In genomic region chr19:44988831-44989566, GRCm38 (mm10) we compare ENCODE assay signal across 8 mouse cellular contexts. TPM values are rescaled to one million over a fixed set of nuclear protein-coding genes. Genes with fewer than 3 reads are reported as not detected.
A peak's percentile ranks its signal among the peaks of the same experiment; 100 is the strongest.
DNase-seq lines count a peak whose midpoint lies in the region; ATAC-seq and TF ChIP-seq lines count a peak whose summit lies in the region.

Sema4g (plus strand) TSS chr19:44989101.

- TF ChIP-seq CTCF in Patski (IDR thresholded peaks at IDR 0.05), result no peak

- peak; percentile 92 for DNase-seq in heart, adult 11 months
- no peak for DNase-seq in heart, postnatal 25 days (ENCODE audit: low spot score)
- no peak for DNase-seq in Patski (ENCODE audit: low read depth, low spot score)
- no peak for DNase-seq in left cerebral cortex, postnatal 25 days (ENCODE audit: low spot score in 2 of 2)
- no peak for DNase-seq in frontal cortex, postnatal 10 days (ENCODE audit: low spot score in 2 of 2)

- H3K9ac ChIP-seq in embryonic facial prominence, embryonic 12.5 days, result peak within 1 kb of the TSS; percentile 65
- peak within 1 kb of the TSS; percentile 95 for H3K9ac ChIP-seq in hindbrain, embryonic 13.5 days
- peak within 1 kb of the TSS; percentile 89 for H3K9ac ChIP-seq in midbrain, embryonic 15.5 days

- POLR2A ChIA-PET in Patski (lab: Charles Lee), result interaction anchor here (1.4 kb wide), 1 partner anchor 12 kb away, joined by 3 read pairs; no protein-coding TSS in a partner anchor

- under 1% methylated on average over 54 of the region's 58 CpGs for WGBS in embryonic facial prominence, embryonic 12.5 days
- under 1% methylated on average over 57 of the region's 58 CpGs for WGBS in hindbrain, embryonic 13.5 days
- WGBS in midbrain, embryonic 15.5 days, result under 1% methylated on average over 46 of the region's 58 CpGs

- H3K9me3 ChIP-seq in embryonic facial prominence, embryonic 12.5 days, result no peaks in the 10 kb centered on the region
- H3K9me3 ChIP-seq in hindbrain, embryonic 13.5 days, result no peaks in the 10 kb centered on the region
- H3K9me3 ChIP-seq in midbrain, embryonic 15.5 days, result no peaks in the 10 kb centered on the region

- in situ Hi-C loops in Patski (cut with MboI; ENCODE audit: low pct_unique_long_range_greater_than_20kb), result no loop called here

- peaks cover 28% of the 10 kb centered on the region for H3K4me1 ChIP-seq in embryonic facial prominence, embryonic 12.5 days
- peaks cover 40% of the 10 kb centered on the region for H3K4me1 ChIP-seq in hindbrain, embryonic 13.5 days (replicated peaks)
- peaks cover 27% of the 10 kb centered on the region for H3K4me1 ChIP-seq in midbrain, embryonic 15.5 days

- H3K27me3 ChIP-seq in Patski, result no peaks in the 10 kb centered on the region
- H3K27me3 ChIP-seq in embryonic facial prominence, embryonic 12.5 days, result no peaks in the 10 kb centered on the region
- H3K27me3 ChIP-seq in hindbrain, embryonic 13.5 days, result 0 out of 2 replicates have a peak, but pooled peaks cover 6% of the 10 kb centered on the region
- no peaks in the 10 kb centered on the region for H3K27me3 ChIP-seq in midbrain, embryonic 15.5 days (replicated peaks)

- peak; percentile 8 for ATAC-seq in Patski
- peak; percentile 69 for ATAC-seq in embryonic facial prominence, embryonic 12.5 days (ENCODE audit: insufficient number of reproducible peaks, insufficient read depth, low FRiP score, low TSS enrichment)
- ATAC-seq in hindbrain, embryonic 13.5 days (ENCODE audit: low FRiP score), result peak; percentile 85
- ATAC-seq in midbrain, embryonic 15.5 days (replicated peaks), result peak; percentile 81

- intact Hi-C loops in heart, postnatal 25 days (cut with DNase I), result loop anchor here (10.0 kb wide), 1 partner anchor 46 kb away; no protein-coding TSS in a partner anchor
- intact Hi-C loops in left cerebral cortex, postnatal 25 days (cut with DNase I), result no loop called here

- CTCF ChIA-PET in Patski (lab: Charles Lee), result interaction anchor here (1.2 kb wide), 1 partner anchor 9 kb away, joined by 3 read pairs; no protein-coding TSS in a partner anchor

- peak within 1 kb of the TSS; percentile 23; the same call in 1 of the 2 replicates for H3K27ac ChIP-seq in embryonic facial prominence, embryonic 12.5 days
- H3K27ac ChIP-seq in hindbrain, embryonic 13.5 days, result peak within 1 kb of the TSS; percentile 84
- H3K27ac ChIP-seq in midbrain, embryonic 15.5 days, result peak within 1 kb of the TSS; percentile 74

- peak within 1 kb of the TSS; percentile 63 for H3K4me3 ChIP-seq in embryonic facial prominence, embryonic 12.5 days
- peak within 1 kb of the TSS; percentile 84 for H3K4me3 ChIP-seq in hindbrain, embryonic 13.5 days
- peak within 1 kb of the TSS; percentile 77 for H3K4me3 ChIP-seq in midbrain, embryonic 15.5 days

- H3K36me3 ChIP-seq in embryonic facial prominence, embryonic 12.5 days, result peaks cover 6% of the 10 kb centered on the region; the same call in 1 of the 2 replicates
- peaks cover 15% of the 10 kb centered on the region for H3K36me3 ChIP-seq in hindbrain, embryonic 13.5 days
- 0 out of 2 replicates have a peak, but pooled peaks cover 6% of the 10 kb centered on the region for H3K36me3 ChIP-seq in midbrain, embryonic 15.5 days (replicated peaks)

- H3K4me2 ChIP-seq in embryonic facial prominence, embryonic 12.5 days (replicated peaks), result peak within 1 kb of the TSS; percentile 90
- peak within 1 kb of the TSS; percentile 82 for H3K4me2 ChIP-seq in hindbrain, embryonic 13.5 days
- peak within 1 kb of the TSS; percentile 86 for H3K4me2 ChIP-seq in midbrain, embryonic 15.5 days

RNA-seq across cellular contexts. Expression of gene Sema4g, which starts in this region (rescaled TPM):
- total RNA-seq in heart, postnatal 25 days (2021), result under 1 TPM; 0.26 to 0.39 TPM
- 8.8 TPM for polyA plus RNA-seq in Patski (2021)
- 7.0 TPM in 2 replicates for polyA plus RNA-seq in embryonic facial prominence, embryonic 12.5 days (2016; fragmentation: Nextera tagmentation; extraction: Ambion mirVana)
- polyA plus RNA-seq in hindbrain, embryonic 13.5 days (2015; fragmentation: Nextera tagmentation; extraction: Ambion mirVana), result 19.2 and 19.9 TPM in 2 replicates
- 10 to 100 TPM; 19.7 to 21.6 TPM for total RNA-seq in left cerebral cortex, postnatal 25 days (2021)
- 17.1 and 20.4 TPM in 2 replicates for polyA plus RNA-seq in midbrain, embryonic 15.5 days (2015; fragmentation: Nextera tagmentation; extraction: Ambion mirVana)

Comparison
In these comparisons a context has a peak if more than half of its experiments do, and no peak if none do; other contexts are left out.
1. RNA of gene Sema4g (total RNA-seq): 19.7 to 21.6 TPM in left cerebral cortex, postnatal 25 days; 0.26 to 0.39 TPM in heart, postnatal 25 days; every median in the first group is over 10 times any median in the second.
2. ATAC-seq: peak in every context shown above with its lines; median percentile 85 in hindbrain, embryonic 13.5 days; 81 in midbrain, embryonic 15.5 days; 69 in embryonic facial prominence, embryonic 12.5 days; 8 in Patski.
3. H3K27ac ChIP-seq: peak in every context shown above with its lines; median percentile 84 in hindbrain, embryonic 13.5 days; 74 in midbrain, embryonic 15.5 days; 23 in embryonic facial prominence, embryonic 12.5 days.
4. Peak in every context shown above with its lines, with median percentiles within 50 percentile points of each other: H3K4me2 ChIP-seq, H3K4me3 ChIP-seq and H3K9ac ChIP-seq.